Mouse (Mus musculus) inflammation-experienced regulatory T-cells, adult 6 months (primary cell): ENCODE measurements around the gene Nav1. TPM values are rescaled to one million over a fixed set of nuclear protein-coding genes. Genes with fewer than 3 reads are reported as not detected.
"Not testable (repeated sequence)": the region's sequence is repeated elsewhere in the genome, so short reads cannot be mapped to it uniquely, and the experiment has no call there.

Experiments used
- ATAC-seq: one replicate; pipeline ENCODE4 v1.8.0; 2017
- polyA plus RNA-seq, 3 experiments: library from polyadenylated mRNA; unstranded; fragments of 100-300 nt; shearing (Covaris generic); gene quantifications; one replicate each; pipeline ENCODE4 v1.2.1; 2017

The Nav1 gene
- polyA plus RNA-seq, 3 experiments from 2014 or later: 0.34 to 1.7 (median 0.43) TPM

GRCm38 (mm10) chr1:135515633-135516238 is 91.4 kb downstream of the Nav1 start:
- ATAC-seq: no peak

- ATAC-seq: no peak
Observed at GRCm38 (mm10) chr1:135514913-135515632, 92.0 kb downstream of the Nav1 start.

- ATAC-seq: no peak
Observed at GRCm38 (mm10) chr1:135514046-135514445, 93.0 kb downstream of the Nav1 start.

GRCm38 (mm10) chr1:135513464-135513863 is 93.6 kb downstream of the Nav1 start:
- no peak for ATAC-seq

GRCm38 (mm10) chr1:135510346-135510977 is 96.6 kb downstream of the Nav1 start:
- no peak for ATAC-seq

GRCm38 (mm10) chr1:135509145-135510084 is 97.7 kb downstream of the Nav1 start:
- ATAC-seq: no peak

GRCm38 (mm10) chr1:135508349-135508634 is 98.8 kb downstream of the Nav1 start:
- ATAC-seq: no peak

GRCm38 (mm10) chr1:135507572-135508348 is 99.3 kb downstream of the Nav1 start:
- no peak for ATAC-seq

GRCm38 (mm10) chr1:135505499-135505898 is 101.6 kb downstream of the Nav1 start:
- no peak for ATAC-seq

- ATAC-seq: no peak
Observed at GRCm38 (mm10) chr1:135503436-135503835, 103.7 kb downstream of the Nav1 start.

GRCm38 (mm10) chr1:135502750-135503149 is 104.3 kb downstream of the Nav1 start:
- no peak for ATAC-seq

GRCm38 (mm10) chr1:135502135-135502534 is 105.0 kb downstream of the Nav1 start:
- no peak for ATAC-seq

GRCm38 (mm10) chr1:135498455-135499358 is 108.4 kb downstream of the Nav1 start:
- ATAC-seq: no peak

- ATAC-seq: no peak
Observed at GRCm38 (mm10) chr1:135495048-135495447, 112.0 kb downstream of the Nav1 start.

- ATAC-seq: no peak
Observed at GRCm38 (mm10) chr1:135493862-135494261, 113.2 kb downstream of the Nav1 start.

GRCm38 (mm10) chr1:135492406-135492805 is 114.7 kb downstream of the Nav1 start:
- ATAC-seq: no peak

- ATAC-seq: no peak
Observed at GRCm38 (mm10) chr1:135490931-135491666, 116.0 kb downstream of the Nav1 start.

GRCm38 (mm10) chr1:135488879-135489278 is 118.2 kb downstream of the Nav1 start:
- no peak for ATAC-seq

GRCm38 (mm10) chr1:135485179-135485578 is 121.9 kb downstream of the Nav1 start:
- ATAC-seq: no peak

- not testable (repeated sequence) for ATAC-seq
Observed at GRCm38 (mm10) chr1:135484503-135485051, 122.5 kb downstream of the Nav1 start.
